Mouse (Mus musculus): ENCODE results near the gene Ctr9.
A peak's percentile ranks its signal among the peaks of the same experiment; 100 is the strongest.

- TF ChIP-seq POLR2A (IDR thresholded peaks at IDR 0.05; ENCODE audit: insufficient read depth, low read depth, low read length) (peak; percentile 98), CTCF (IDR thresholded peaks at IDR 0.05) (no peak), EP300 (IDR thresholded peaks at IDR 0.05; ENCODE audit: insufficient read depth, low read depth, low read length) (no peak; the same call in 1 of the 2 replicates)
Observed at GRCm38 (mm10) chr7:111082822-111083732, 54.3 kb downstream of the Ctr9 start, which contains the start of gene Eif4g2.

Measured in heart, adult 2 months (tissue).